Mouse (Mus musculus): ENCODE results near the gene Lsamp. TPM values are rescaled to one million over a fixed set of nuclear protein-coding genes. Genes with fewer than 3 reads are reported as not detected.

Lsamp gene
- polyA plus RNA-seq, 1 experiment from 2014 or later = 3.1 TPM

GRCm38 (mm10) chr16:42121788-42122187 is 2137.6 kb downstream of the Lsamp start:
- WGBS = 74% methylated on average over 6 of the region's 6 CpGs
- Histone ChIP-seq H3K4me2 (ENCODE audit: low read depth, low read length) (no peak overlapping the region), H3K4me1 (ENCODE audit: control insufficient read depth, insufficient read depth, low read length) (no peaks in the 10 kb centered on the region), H3K27me3 (replicated peaks; ENCODE audit: control insufficient read depth, insufficient read depth, low read length) (no peaks in the 10 kb centered on the region), H3K9ac (ENCODE audit: low read depth, low read length) (no peak overlapping the region), H3K27ac (ENCODE audit: low read length) (no peak overlapping the region), H3K4me3 (ENCODE audit: low read length) (no peak overlapping the region), H3K9me3 (ENCODE audit: control insufficient read depth, low read length) (no peaks in the 10 kb centered on the region), H3K36me3 (ENCODE audit: control insufficient read depth, insufficient read depth, low read length) (no peaks in the 10 kb centered on the region)
- ATAC-seq = no peak

DNA sequence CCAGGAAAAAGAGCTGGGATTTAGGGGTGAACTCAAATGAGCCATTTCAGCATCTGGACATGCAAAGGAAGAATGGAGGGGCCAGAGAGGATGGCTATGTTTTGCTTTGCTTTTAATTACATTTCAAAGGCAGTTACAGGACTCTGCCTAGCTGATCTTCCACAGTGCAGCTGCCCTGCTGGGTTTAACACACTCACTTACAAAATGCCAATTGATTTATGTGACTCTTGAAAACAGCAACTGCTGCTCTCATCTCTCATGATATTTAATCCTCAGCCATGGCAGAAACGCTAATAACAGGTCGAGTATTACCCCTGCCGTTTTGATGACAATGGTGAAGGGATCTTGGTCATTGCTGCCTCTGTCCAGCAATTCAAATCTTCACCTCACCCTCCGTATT is 2139.7 kb downstream of the Lsamp start:
- ATAC-seq = no peak
- Histone ChIP-seq H3K4me1 (ENCODE audit: control insufficient read depth, insufficient read depth, low read length) (no peaks in the 10 kb centered on the region), H3K9me3 (ENCODE audit: control insufficient read depth, low read length) (no peaks in the 10 kb centered on the region), H3K27ac (ENCODE audit: low read length) (no peak overlapping the region), H3K4me3 (ENCODE audit: low read length) (no peak overlapping the region), H3K27me3 (replicated peaks; ENCODE audit: control insufficient read depth, insufficient read depth, low read length) (no peaks in the 10 kb centered on the region), H3K9ac (ENCODE audit: low read depth, low read length) (no peak overlapping the region), H3K4me2 (ENCODE audit: low read depth, low read length) (no peak overlapping the region), H3K36me3 (ENCODE audit: control insufficient read depth, insufficient read depth, low read length) (no peaks in the 10 kb centered on the region)
- WGBS = 45% methylated on average over 4 of the region's 4 CpGs

GRCm38 (mm10) chr16:42126061-42126460 is 2141.9 kb downstream of the Lsamp start:
- ATAC-seq = no peak
- Histone ChIP-seq H3K27ac (ENCODE audit: low read length) (no peak overlapping the region), H3K9me3 (ENCODE audit: control insufficient read depth, low read length) (no peaks in the 10 kb centered on the region), H3K36me3 (ENCODE audit: control insufficient read depth, insufficient read depth, low read length) (no peaks in the 10 kb centered on the region), H3K27me3 (replicated peaks; ENCODE audit: control insufficient read depth, insufficient read depth, low read length) (no peaks in the 10 kb centered on the region), H3K4me1 (ENCODE audit: control insufficient read depth, insufficient read depth, low read length) (no peaks in the 10 kb centered on the region), H3K9ac (ENCODE audit: low read depth, low read length) (no peak overlapping the region), H3K4me3 (ENCODE audit: low read length) (no peak overlapping the region), H3K4me2 (ENCODE audit: low read depth, low read length) (no peak overlapping the region)
- WGBS = 77% methylated on average over 2 of the region's 2 CpGs

- no peak overlapping the region for H3K9ac ChIP-seq (ENCODE audit: low read depth, low read length)
- H3K9me3 ChIP-seq (ENCODE audit: control insufficient read depth, low read length) = no peaks in the 10 kb centered on the region
- H3K27ac ChIP-seq (ENCODE audit: low read length) = no peak overlapping the region
- H3K27me3 ChIP-seq (replicated peaks; ENCODE audit: control insufficient read depth, insufficient read depth, low read length) = no peaks in the 10 kb centered on the region
- 72% methylated on average over 6 of the region's 6 CpGs for WGBS
- H3K36me3 ChIP-seq (ENCODE audit: control insufficient read depth, insufficient read depth, low read length) = no peaks in the 10 kb centered on the region
- H3K4me1 ChIP-seq (ENCODE audit: control insufficient read depth, insufficient read depth, low read length) = no peaks in the 10 kb centered on the region
- no peak overlapping the region for H3K4me2 ChIP-seq (ENCODE audit: low read depth, low read length)
- no peak for ATAC-seq
- H3K4me3 ChIP-seq (ENCODE audit: low read length) = no peak overlapping the region
These were observed 2163.0 kb downstream of the Lsamp start for GRCm38 (mm10) chr16:42147164-42147563.

DNA sequence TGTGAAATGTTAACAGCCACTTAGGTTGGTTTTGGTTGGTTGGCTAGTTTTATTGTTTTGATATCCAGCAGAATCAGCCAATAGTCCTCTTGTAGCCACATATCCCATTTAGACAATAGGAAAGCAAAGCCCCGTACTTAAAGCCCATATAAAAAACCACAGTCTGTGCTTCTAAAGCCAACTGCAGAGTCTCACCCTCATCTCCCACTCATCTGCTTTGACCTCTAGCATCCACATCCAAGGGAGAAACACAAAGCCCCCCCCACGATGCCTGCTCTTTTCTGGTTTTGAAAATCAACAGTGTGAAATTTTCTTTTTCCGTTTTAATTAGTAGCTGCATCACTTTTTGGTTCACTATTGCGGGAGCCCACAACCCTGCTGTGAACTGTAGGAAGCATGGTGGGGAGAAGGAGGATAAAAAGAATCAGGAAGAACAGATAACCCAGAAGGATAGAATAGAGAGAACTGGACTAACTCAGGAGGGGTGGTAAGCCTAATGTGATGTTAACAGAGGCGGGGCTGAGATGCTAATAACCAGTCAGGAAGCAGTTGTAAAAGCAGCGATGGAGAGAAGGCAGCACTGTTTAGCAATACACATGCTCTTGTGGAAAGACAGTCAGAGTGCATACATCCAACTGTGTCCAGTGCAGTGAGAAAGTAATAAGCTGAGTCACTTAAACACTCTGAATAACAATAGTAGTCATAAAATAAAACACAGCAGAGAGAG is 2165.2 kb downstream of the Lsamp start:
- H3K27ac ChIP-seq (ENCODE audit: low read length) = no peak overlapping the region
- no peak overlapping the region for H3K4me3 ChIP-seq (ENCODE audit: low read length)
- H3K9ac ChIP-seq (ENCODE audit: low read depth, low read length) = no peak overlapping the region
- WGBS = 61% methylated on average over 6 of the region's 6 CpGs
- no peak overlapping the region for H3K4me2 ChIP-seq (ENCODE audit: low read depth, low read length)
- peaks cover 3% of the 10 kb centered on the region for H3K4me1 ChIP-seq (ENCODE audit: control insufficient read depth, insufficient read depth, low read length)
- H3K27me3 ChIP-seq (replicated peaks; ENCODE audit: control insufficient read depth, insufficient read depth, low read length) = no peaks in the 10 kb centered on the region
- no peak for ATAC-seq
- no peaks in the 10 kb centered on the region for H3K36me3 ChIP-seq (ENCODE audit: control insufficient read depth, insufficient read depth, low read length)
- no peaks in the 10 kb centered on the region for H3K9me3 ChIP-seq (ENCODE audit: control insufficient read depth, low read length)

- Histone ChIP-seq H3K36me3 (ENCODE audit: control insufficient read depth, insufficient read depth, low read length) (no peaks in the 10 kb centered on the region), H3K4me2 (ENCODE audit: low read depth, low read length) (0 out of 2 replicates have a peak overlapping the region, but pooled peaks have one; percentile 1), H3K9ac (ENCODE audit: low read depth, low read length) (no peak overlapping the region), H3K27ac (ENCODE audit: low read length) (no peak overlapping the region; the same call in 1 of the 2 replicates), H3K4me1 (ENCODE audit: control insufficient read depth, insufficient read depth, low read length) (peaks cover 3% of the 10 kb centered on the region), H3K4me3 (ENCODE audit: low read length) (0 out of 2 replicates have a peak overlapping the region, but pooled peaks have one; percentile 3), H3K9me3 (ENCODE audit: control insufficient read depth, low read length) (no peaks in the 10 kb centered on the region), H3K27me3 (replicated peaks; ENCODE audit: control insufficient read depth, insufficient read depth, low read length) (no peaks in the 10 kb centered on the region)
- ATAC-seq = peak; percentile 55
- WGBS = 18% methylated on average over 8 of the region's 8 CpGs
These were observed 2168.5 kb downstream of the Lsamp start for GRCm38 (mm10) chr16:42152640-42153039.

DNA sequence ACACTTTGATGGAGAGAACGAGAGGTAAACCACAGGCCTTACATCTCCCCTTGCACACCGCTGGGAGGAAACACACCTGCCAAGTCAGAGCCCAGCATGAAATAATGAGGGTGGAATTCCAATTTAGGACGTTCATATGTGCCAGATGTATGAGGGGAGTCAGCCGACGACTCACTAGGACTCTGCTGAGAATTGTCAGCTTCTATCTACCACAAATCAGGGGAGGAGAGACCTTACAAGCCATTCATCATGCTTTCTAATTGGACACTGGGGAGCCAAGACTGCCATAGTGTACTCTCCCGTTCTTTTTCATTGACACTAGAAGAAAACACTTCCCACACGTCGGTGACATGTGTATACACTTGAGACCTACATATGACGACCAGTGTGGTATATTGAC is 2173.7 kb downstream of the Lsamp start:
- no peaks in the 10 kb centered on the region for H3K9me3 ChIP-seq (ENCODE audit: control insufficient read depth, low read length)
- H3K4me1 ChIP-seq (ENCODE audit: control insufficient read depth, insufficient read depth, low read length) = peaks cover 2% of the 10 kb centered on the region
- WGBS = 71% methylated on average over 9 of the region's 9 CpGs
- H3K27ac ChIP-seq (ENCODE audit: low read length) = no peak overlapping the region
- no peaks in the 10 kb centered on the region for H3K36me3 ChIP-seq (ENCODE audit: control insufficient read depth, insufficient read depth, low read length)
- H3K9ac ChIP-seq (ENCODE audit: low read depth, low read length) = no peak overlapping the region
- no peak for ATAC-seq
- H3K4me3 ChIP-seq (ENCODE audit: low read length) = no peak overlapping the region
- no peak overlapping the region for H3K4me2 ChIP-seq (ENCODE audit: low read depth, low read length)
- H3K27me3 ChIP-seq (replicated peaks; ENCODE audit: control insufficient read depth, insufficient read depth, low read length) = no peaks in the 10 kb centered on the region

DNA sequence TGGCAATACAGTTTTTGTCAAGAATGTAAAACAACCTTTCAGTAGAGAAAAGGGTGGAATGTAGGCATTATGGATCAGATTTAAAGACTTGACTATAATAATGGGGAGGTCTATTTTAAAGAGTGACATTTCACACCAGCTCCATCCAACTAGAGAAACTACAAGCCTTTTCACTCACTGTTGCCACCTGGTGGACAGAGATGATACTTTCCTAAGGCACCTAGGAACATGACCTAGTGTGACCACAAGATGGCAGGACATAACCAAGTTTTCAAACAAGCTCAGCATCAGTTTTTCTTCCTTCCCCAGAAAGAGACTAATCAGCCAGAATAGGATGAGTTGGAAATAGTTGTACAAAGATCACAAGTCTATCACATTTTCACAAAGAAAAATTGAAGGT is 2180.8 kb downstream of the Lsamp start:
- Histone ChIP-seq H3K27ac (ENCODE audit: low read length) (no peak overlapping the region), H3K9me3 (ENCODE audit: control insufficient read depth, low read length) (no peaks in the 10 kb centered on the region), H3K36me3 (ENCODE audit: control insufficient read depth, insufficient read depth, low read length) (no peaks in the 10 kb centered on the region), H3K4me3 (ENCODE audit: low read length) (no peak overlapping the region), H3K4me2 (ENCODE audit: low read depth, low read length) (no peak overlapping the region), H3K4me1 (ENCODE audit: control insufficient read depth, insufficient read depth, low read length) (no peaks in the 10 kb centered on the region), H3K27me3 (replicated peaks; ENCODE audit: control insufficient read depth, insufficient read depth, low read length) (no peaks in the 10 kb centered on the region), H3K9ac (ENCODE audit: low read depth, low read length) (no peak overlapping the region)
- no peak for ATAC-seq

DNA sequence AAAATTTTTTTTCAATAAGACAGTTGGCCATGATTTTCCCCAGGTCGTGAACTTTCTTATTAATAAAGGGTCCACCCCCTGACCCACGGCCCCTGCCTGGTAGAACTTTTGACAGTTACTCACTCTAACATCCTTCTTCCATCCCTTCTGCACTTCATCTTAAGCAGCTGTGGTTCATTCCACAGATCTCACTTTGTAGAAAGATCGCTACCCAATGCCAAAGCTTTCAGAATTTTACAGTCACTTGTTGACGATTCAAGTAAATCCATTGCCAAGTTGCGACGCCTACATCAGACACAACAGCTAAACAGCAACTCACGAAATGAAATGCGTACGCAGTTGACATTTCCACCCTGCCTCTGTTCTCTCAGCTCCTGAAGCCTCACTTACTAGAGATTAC is 2184.1 kb downstream of the Lsamp start:
- Histone ChIP-seq H3K9me3 (ENCODE audit: control insufficient read depth, low read length) (no peaks in the 10 kb centered on the region), H3K9ac (ENCODE audit: low read depth, low read length) (no peak overlapping the region), H3K4me3 (ENCODE audit: low read length) (no peak overlapping the region), H3K4me2 (ENCODE audit: low read depth, low read length) (no peak overlapping the region), H3K4me1 (ENCODE audit: control insufficient read depth, insufficient read depth, low read length) (no peaks in the 10 kb centered on the region), H3K27me3 (replicated peaks; ENCODE audit: control insufficient read depth, insufficient read depth, low read length) (no peaks in the 10 kb centered on the region), H3K36me3 (ENCODE audit: control insufficient read depth, insufficient read depth, low read length) (no peaks in the 10 kb centered on the region), H3K27ac (ENCODE audit: low read length) (no peak overlapping the region)
- no peak for ATAC-seq
- WGBS = 90% methylated on average over 9 of the region's 9 CpGs
